Mouse (Mus musculus) G1E (cell line): ENCODE data around the gene Gstt3. TPM values are rescaled to one million over a fixed set of nuclear protein-coding genes. Genes with fewer than 3 reads are reported as not detected.

Source experiments
- ATAC-seq: 2 replicates; pipeline ENCODE4 v1.8.0; 2016; ENCODE audit warnings: mild to moderate bottlenecking; ENCODE audit not compliant: insufficient number of reproducible peaks, poor library complexity, low FRiP score, severe bottlenecking; ENCODE audit errors: extremely low read depth
- DNase-seq: peaks from one replicate; pipeline ENCODE4 v3.0.0; 2012; ENCODE audit warnings: low spot score
- H3K27me3 ChIP-seq: 2 replicates; pipeline ENCODE4 v1.6.1; 2012; ENCODE audit warnings: mild to moderate bottlenecking, low read length, inconsistent platforms; ENCODE audit not compliant: insufficient read depth
- H3K36me3 ChIP-seq: replicated peaks from 2 replicates; pipeline ENCODE3; 2012; ENCODE audit warnings: mild to moderate bottlenecking, inconsistent platforms
- H3K4me1 ChIP-seq: 2 replicates; pipeline ENCODE4 v1.6.1; 2012; ENCODE audit warnings: low read depth, low read length, inconsistent platforms, mixed read lengths; ENCODE audit not compliant: insufficient read depth
- H3K4me3 ChIP-seq: 2 replicates; pipeline ENCODE4 v1.5.1; 2012; ENCODE audit warnings: low read depth, mild to moderate bottlenecking, inconsistent platforms, low read length, moderate library complexity, mixed read lengths
- H3K9me3 ChIP-seq: replicated peaks from 2 replicates; pipeline ENCODE4 v1.6.1; 2012; ENCODE audit warnings: inconsistent platforms
- CTCF ChIP-seq: IDR thresholded peaks from 2 replicates; pipeline ENCODE4 v1.5.1; 2012; ENCODE audit warnings: low read depth, low read length, inconsistent platforms, mixed read lengths
- GATA1 ChIP-seq: IDR thresholded peaks from 2 replicates; pipeline ENCODE4 v1.6.1; 2012; ENCODE audit warnings: borderline replicate concordance, low read length, inconsistent platforms, mixed read lengths
- GATA2 ChIP-seq: IDR thresholded peaks from 2 replicates; pipeline ENCODE4 v1.6.1; 2012; ENCODE audit warnings: low read depth, low read length, inconsistent platforms, borderline replicate concordance
- POLR2AphosphoS5 ChIP-seq: IDR thresholded peaks from 2 replicates; pipeline ENCODE4 v1.6.1; 2012; ENCODE audit warnings: low read depth, low read length, inconsistent platforms; ENCODE audit not compliant: insufficient replicate concordance
- TAL1 ChIP-seq: conservative IDR thresholded peaks from 2 replicates; pipeline ENCODE4 v1.6.1; 2012; ENCODE audit warnings: low read depth, low read length, inconsistent platforms, mixed read lengths
- polyA plus RNA-seq: library from polyadenylated mRNA; stranded (reverse); fragments of >175 nt; gene quantifications from 2 replicates; pipeline ENCODE4 v1.2.3, GENCODE M21; 2012
- total RNA-seq, 2 experiments: library from RNA; stranded (forward) in 1 of 2; stranded (reverse) in 1 of 2; fragments of 200-1000 nt in 1 of 2; fragments of >200 nt in 1 of 2; fragmentation: Nextera tagmentation in 1 of 2; gene quantifications; 2 replicates each; pipeline ENCODE4 v1.2.3; 2014 to 2017

The Gstt3 gene
- total and polyA plus RNA-seq, 3 experiments = 0.24 to 0.49 TPM; not detected in 1

DNA sequence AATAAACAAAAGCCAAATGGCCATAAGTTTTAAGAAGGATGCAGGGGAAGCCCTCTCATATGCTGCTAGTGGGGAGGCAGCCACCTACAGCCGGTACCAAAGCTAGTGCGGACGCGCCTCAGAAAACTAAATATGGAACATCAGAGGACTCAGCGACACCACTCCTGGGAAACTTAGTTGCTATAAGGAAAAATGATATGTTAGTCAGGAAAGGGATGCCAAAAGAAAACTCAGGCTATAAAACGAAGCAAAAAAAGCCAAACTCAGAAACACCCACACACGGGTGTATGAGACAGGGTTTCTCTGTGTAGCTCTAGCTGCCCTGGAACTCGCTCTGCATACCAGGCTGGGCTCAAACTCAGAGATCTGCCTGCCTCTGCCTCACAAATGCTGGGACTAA lies 7.1 kb upstream of the Gstt3 start:
- Histone ChIP-seq H3K4me1 (0 out of 2 replicates have a peak, but pooled peaks cover 2% of the 10 kb centered on the region), H3K36me3 (no peaks in the 10 kb centered on the region), H3K4me3 (no peak overlapping the region), H3K27me3 (peaks cover 30% of the 10 kb centered on the region), H3K9me3 (no peaks in the 10 kb centered on the region)
- no peak for TF ChIP-seq GATA2
- no peak for TF ChIP-seq POLR2AphosphoS5
- TF ChIP-seq CTCF = no peak
- TF ChIP-seq GATA1 = no peak
- TF ChIP-seq TAL1 = no peak
- no peak for ATAC-seq
- DNase-seq = no peak

- Histone ChIP-seq H3K9me3 (no peaks in the 10 kb centered on the region), H3K27me3 (peaks cover 42% of the 10 kb centered on the region), H3K4me1 (peaks cover 5% of the 10 kb centered on the region), H3K36me3 (no peaks in the 10 kb centered on the region), H3K4me3 (no peak overlapping the region)
- TF ChIP-seq GATA1 (no peak), POLR2AphosphoS5 (no peak), CTCF (no peak), TAL1 (no peak), GATA2 (no peak)
- DNase-seq (no peak), ATAC-seq (no peak)
Measured at GRCm38 (mm10) chr10:75785442-75785841, 4.2 kb upstream of the Gstt3 start.

GRCm38 (mm10) chr10:75779206-75780174 lies 1.7 kb downstream of the Gstt3 start:
- H3K36me3 ChIP-seq = no peaks in the 10 kb centered on the region
- no peak for TF ChIP-seq TAL1
- TF ChIP-seq POLR2AphosphoS5 = no peak
- TF ChIP-seq GATA2 = no peak
- no peak for TF ChIP-seq GATA1
- ATAC-seq = no peak
- no peak for DNase-seq
- peaks cover 10% of the 10 kb centered on the region for H3K4me1 ChIP-seq
- peaks cover 67% of the 10 kb centered on the region for H3K27me3 ChIP-seq
- no peaks in the 10 kb centered on the region for H3K9me3 ChIP-seq
- H3K4me3 ChIP-seq = no peak overlapping the region

DNA sequence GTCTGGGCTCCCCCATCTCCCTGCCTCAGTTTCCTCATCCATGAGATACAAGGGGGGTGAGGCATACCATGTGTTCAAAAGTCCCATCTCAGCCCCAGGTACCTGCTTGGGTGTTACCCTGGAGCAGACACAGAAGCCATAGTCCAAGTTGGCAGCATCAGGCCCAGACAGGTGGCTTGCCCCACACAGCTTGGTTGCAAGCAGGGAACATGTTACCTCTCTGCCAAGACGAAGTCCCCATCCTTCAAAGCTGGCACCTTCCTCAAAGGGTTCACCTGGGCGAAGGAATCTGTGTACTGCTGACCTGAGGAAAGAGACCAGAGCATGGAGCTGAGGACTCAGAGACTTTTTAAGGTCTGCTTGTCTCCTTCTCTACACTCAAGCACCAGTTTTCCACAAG lies 3.3 kb downstream of the Gstt3 start:
- ATAC-seq (no peak), DNase-seq (no peak)
- Histone ChIP-seq H3K4me3 (no peak overlapping the region), H3K4me1 (peaks cover 21% of the 10 kb centered on the region), H3K36me3 (no peaks in the 10 kb centered on the region), H3K9me3 (no peaks in the 10 kb centered on the region), H3K27me3 (peaks cover 53% of the 10 kb centered on the region)
- TF ChIP-seq POLR2AphosphoS5 (no peak), GATA1 (no peak), CTCF (no peak), GATA2 (no peak), TAL1 (no peak)

- DNase-seq = no peak
- H3K9me3 ChIP-seq = no peaks in the 10 kb centered on the region
- H3K36me3 ChIP-seq = peaks cover 3% of the 10 kb centered on the region
- ATAC-seq = no peak
- TF ChIP-seq CTCF (no peak), POLR2AphosphoS5 (no peak), GATA2 (no peak), GATA1 (no peak), TAL1 (no peak)
- H3K4me1 ChIP-seq = peaks cover 34% of the 10 kb centered on the region
- no peak overlapping the region for H3K4me3 ChIP-seq
- peaks cover 43% of the 10 kb centered on the region for H3K27me3 ChIP-seq
Measured at GRCm38 (mm10) chr10:75776562-75776961, 4.7 kb downstream of the Gstt3 start.

- TF ChIP-seq GATA2 = no peak
- no peak for TF ChIP-seq TAL1
- TF ChIP-seq CTCF = no peak
- TF ChIP-seq GATA1 = no peak
- TF ChIP-seq POLR2AphosphoS5 = no peak
- no peak for DNase-seq
- Histone ChIP-seq H3K4me3 (no peak overlapping the region), H3K9me3 (no peaks in the 10 kb centered on the region), H3K36me3 (peaks cover 18% of the 10 kb centered on the region), H3K27me3 (peaks cover 28% of the 10 kb centered on the region), H3K4me1 (peaks cover 26% of the 10 kb centered on the region)
- ATAC-seq = no peak
Measured at GRCm38 (mm10) chr10:75774587-75774986, 6.6 kb downstream of the Gstt3 start.
